Mouse (Mus musculus): ENCODE data around the gene Ier2. TPM values are rescaled to one million over a fixed set of nuclear protein-coding genes. Genes with fewer than 3 reads are reported as not detected.
A peak's percentile ranks its signal among the peaks of the same experiment; 100 is the strongest.

Gene Ier2
- polyA plus RNA-seq, 1 experiment from 2014 or later = 13.0 TPM

DNA sequence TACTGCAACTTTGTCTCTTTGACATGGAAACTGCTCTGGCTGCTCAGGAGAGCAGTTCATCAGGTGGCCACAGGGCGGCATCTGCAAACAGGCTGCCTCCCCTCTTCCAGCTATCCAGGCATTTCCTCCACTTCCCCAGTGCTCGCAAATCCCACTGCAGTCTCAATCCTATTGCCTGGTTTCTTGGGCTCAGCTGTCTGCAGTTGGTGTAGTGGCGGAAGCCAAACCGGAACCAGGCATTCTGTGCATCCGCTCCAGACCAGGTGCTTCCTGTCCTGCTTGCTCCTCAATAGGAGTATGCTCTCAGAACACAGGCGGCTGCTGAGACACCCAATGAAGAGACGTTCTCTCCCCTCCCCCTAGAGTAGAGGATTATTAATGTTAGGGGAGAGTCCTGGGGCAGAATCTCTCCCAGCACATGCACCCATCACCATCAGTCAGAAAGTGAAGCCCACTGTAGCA lies 37.2 kb upstream of the Ier2 start:
- Histone ChIP-seq H3K4me2 (ENCODE audit: low read length) (no peak overlapping the region), H3K27me3 (ENCODE audit: control insufficient read depth, insufficient read depth, low read depth, low read length) (peaks cover 28% of the 10 kb centered on the region), H3K27ac (ENCODE audit: low read length) (peak overlapping the region; percentile 4; the same call in 1 of the 2 replicates), H3K9ac (ENCODE audit: low read depth, low read length) (no peak overlapping the region), H3K4me1 (ENCODE audit: control insufficient read depth, insufficient read depth, low read length) (peaks cover 2% of the 10 kb centered on the region; the same call in 1 of the 2 replicates), H3K9me3 (replicated peaks; ENCODE audit: control insufficient read depth, low read length, poor library complexity, severe bottlenecking) (no peaks in the 10 kb centered on the region), H3K4me3 (ENCODE audit: low read depth, low read length) (no peak overlapping the region), H3K36me3 (ENCODE audit: control insufficient read depth, insufficient read depth, low read length) (peaks cover 18% of the 10 kb centered on the region)
- ATAC-seq = no peak
- WGBS = 55% methylated on average over 7 of the region's 7 CpGs

- peak overlapping the region; percentile 34; the same call in 1 of the 2 replicates for H3K27ac ChIP-seq (ENCODE audit: low read length)
- H3K9ac ChIP-seq (ENCODE audit: low read depth, low read length) = no peak overlapping the region
- WGBS = 90% methylated on average over 9 of the region's 9 CpGs
- H3K4me2 ChIP-seq (ENCODE audit: low read length) = no peak overlapping the region
- no peaks in the 10 kb centered on the region for H3K9me3 ChIP-seq (replicated peaks; ENCODE audit: control insufficient read depth, low read length, poor library complexity, severe bottlenecking)
- H3K4me3 ChIP-seq (ENCODE audit: low read depth, low read length) = no peak overlapping the region
- H3K27me3 ChIP-seq (ENCODE audit: control insufficient read depth, insufficient read depth, low read depth, low read length) = peaks cover 27% of the 10 kb centered on the region
- H3K36me3 ChIP-seq (ENCODE audit: control insufficient read depth, insufficient read depth, low read length) = peaks cover 18% of the 10 kb centered on the region
- H3K4me1 ChIP-seq (ENCODE audit: control insufficient read depth, insufficient read depth, low read length) = peaks cover 1% of the 10 kb centered on the region; the same call in 1 of the 2 replicates
- ATAC-seq = no peak
Measured at GRCm38 (mm10) chr8:84698929-84699401, 36.3 kb upstream of the Ier2 start.

DNA sequence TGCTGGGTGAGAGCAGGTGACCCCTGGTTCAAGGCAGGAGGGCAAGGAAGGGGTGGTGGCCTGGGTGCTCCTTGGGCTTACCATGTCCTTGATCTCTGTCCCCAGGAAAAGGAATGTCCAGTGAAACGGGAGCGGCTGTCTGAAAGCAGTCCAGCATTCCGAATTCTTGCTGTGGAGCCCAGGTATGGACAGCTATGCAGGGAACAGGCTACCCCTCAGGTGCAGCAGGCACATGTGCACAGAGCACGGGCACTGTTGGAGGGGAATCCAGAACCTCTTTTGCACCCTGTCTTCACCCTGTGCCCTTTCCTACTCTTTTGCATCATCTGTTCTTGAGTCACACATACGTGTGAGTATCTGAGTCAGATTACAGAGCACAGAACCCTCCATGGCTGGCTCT lies 35.6 kb upstream of the Ier2 start:
- Histone ChIP-seq H3K4me3 (ENCODE audit: low read depth, low read length) (no peak overlapping the region), H3K9me3 (replicated peaks; ENCODE audit: control insufficient read depth, low read length, poor library complexity, severe bottlenecking) (no peaks in the 10 kb centered on the region), H3K9ac (ENCODE audit: low read depth, low read length) (no peak overlapping the region), H3K4me2 (ENCODE audit: low read length) (no peak overlapping the region), H3K36me3 (ENCODE audit: control insufficient read depth, insufficient read depth, low read length) (peaks cover 18% of the 10 kb centered on the region), H3K4me1 (ENCODE audit: control insufficient read depth, insufficient read depth, low read length) (no peaks in the 10 kb centered on the region), H3K27me3 (ENCODE audit: control insufficient read depth, insufficient read depth, low read depth, low read length) (peaks cover 20% of the 10 kb centered on the region), H3K27ac (ENCODE audit: low read length) (no peak overlapping the region)
- ATAC-seq = no peak
- WGBS = 96% methylated on average over 5 of the region's 5 CpGs

DNA sequence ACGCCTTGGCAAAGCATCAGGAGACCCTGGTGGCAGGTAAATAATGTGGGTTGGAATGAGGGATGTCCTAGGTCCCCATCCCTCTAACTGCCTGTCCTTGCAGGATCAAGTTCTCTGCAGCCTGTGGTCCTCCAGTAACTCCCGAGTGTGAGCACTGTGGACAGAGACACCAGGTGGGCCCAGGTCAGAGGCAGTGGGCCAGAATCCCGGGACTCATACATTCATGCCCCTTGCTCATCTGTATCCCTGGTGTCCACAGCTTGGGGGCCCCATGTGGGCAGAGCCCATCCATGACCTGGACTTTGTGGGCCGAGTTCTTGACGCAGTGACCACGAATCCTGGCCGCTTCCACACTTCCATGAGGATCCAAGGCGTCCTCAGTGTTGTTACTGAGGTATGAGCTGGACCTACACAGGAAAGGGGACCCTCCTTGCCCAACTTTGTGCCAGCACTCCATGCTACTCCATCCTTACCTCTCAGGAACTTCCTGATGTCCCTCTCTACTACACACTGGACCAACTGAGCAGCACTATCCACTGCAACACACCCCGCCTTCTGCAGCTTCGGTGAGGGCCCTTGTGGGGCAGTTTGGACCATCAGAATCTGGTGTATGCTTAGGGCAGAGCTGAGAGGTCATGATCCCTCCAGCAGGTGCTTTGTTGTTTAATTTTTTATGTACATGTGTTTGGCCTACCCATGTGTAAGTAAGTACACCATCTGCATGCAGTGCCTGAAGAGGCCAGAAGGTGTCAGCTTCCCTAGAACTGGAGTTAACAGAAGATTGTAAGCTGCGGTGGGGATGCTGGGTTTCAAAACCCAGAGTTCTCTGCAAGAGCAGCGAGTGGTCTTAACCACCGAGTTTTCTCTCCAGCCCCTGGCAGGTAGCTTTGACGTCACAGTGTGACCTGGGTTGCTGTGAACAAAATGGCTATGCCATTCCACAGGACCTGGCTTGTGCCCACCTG lies 34.8 kb upstream of the Ier2 start:
- H3K4me2 ChIP-seq (ENCODE audit: low read length) = no peak overlapping the region
- no peak for ATAC-seq
- H3K4me3 ChIP-seq (ENCODE audit: low read depth, low read length) = no peak overlapping the region
- peaks cover 12% of the 10 kb centered on the region for H3K27me3 ChIP-seq (ENCODE audit: control insufficient read depth, insufficient read depth, low read depth, low read length)
- 88% methylated on average over 14 of the region's 14 CpGs for WGBS
- H3K9me3 ChIP-seq (replicated peaks; ENCODE audit: control insufficient read depth, low read length, poor library complexity, severe bottlenecking) = no peaks in the 10 kb centered on the region
- peaks cover 18% of the 10 kb centered on the region for H3K36me3 ChIP-seq (ENCODE audit: control insufficient read depth, insufficient read depth, low read length)
- H3K9ac ChIP-seq (ENCODE audit: low read depth, low read length) = no peak overlapping the region
- H3K4me1 ChIP-seq (ENCODE audit: control insufficient read depth, insufficient read depth, low read length) = no peaks in the 10 kb centered on the region
- no peak overlapping the region for H3K27ac ChIP-seq (ENCODE audit: low read length)

- 94% methylated on average over 6 of the region's 6 CpGs for WGBS
- no peaks in the 10 kb centered on the region for H3K9me3 ChIP-seq (replicated peaks; ENCODE audit: control insufficient read depth, low read length, poor library complexity, severe bottlenecking)
- ATAC-seq = no peak
Measured at GRCm38 (mm10) chr8:84695140-84695539, 32.5 kb upstream of the Ier2 start.

DNA sequence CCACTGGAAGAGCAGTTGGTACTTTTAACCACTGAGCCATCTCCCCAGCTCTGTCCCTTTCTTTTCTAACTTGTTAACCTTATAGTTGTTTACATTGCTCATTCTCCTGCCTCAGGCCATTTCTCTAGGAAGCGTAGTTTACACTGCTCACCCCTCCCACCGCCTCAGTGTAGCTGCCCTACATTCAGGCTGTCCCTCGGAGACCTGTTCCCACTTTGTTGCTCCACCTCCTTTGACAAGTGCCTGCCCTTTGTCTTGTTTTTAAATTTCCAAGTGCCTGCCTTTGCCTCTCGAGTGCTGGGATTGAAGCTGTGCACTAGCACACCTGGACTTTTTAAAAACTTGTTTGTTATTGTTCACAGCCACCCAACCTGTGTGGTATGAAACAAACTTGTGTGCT lies 30.7 kb upstream of the Ier2 start:
- peaks cover 15% of the 10 kb centered on the region for H3K4me1 ChIP-seq (ENCODE audit: control insufficient read depth, insufficient read depth, low read length)
- 86% methylated on average over 4 of the region's 4 CpGs for WGBS
- no peak overlapping the region for H3K4me3 ChIP-seq (ENCODE audit: low read depth, low read length)
- no peak for ATAC-seq
- no peak overlapping the region for H3K27ac ChIP-seq (ENCODE audit: low read length)
- no peak overlapping the region for H3K9ac ChIP-seq (ENCODE audit: low read depth, low read length)
- H3K27me3 ChIP-seq (ENCODE audit: control insufficient read depth, insufficient read depth, low read depth, low read length) = no peaks in the 10 kb centered on the region
- H3K9me3 ChIP-seq (replicated peaks; ENCODE audit: control insufficient read depth, low read length, poor library complexity, severe bottlenecking) = no peaks in the 10 kb centered on the region
- H3K36me3 ChIP-seq (ENCODE audit: control insufficient read depth, insufficient read depth, low read length) = peaks cover 15% of the 10 kb centered on the region
- no peak overlapping the region for H3K4me2 ChIP-seq (ENCODE audit: low read length)

More at GRCm38 (mm10) chr8:84695140-84695539, 32.5 kb upstream of the Ier2 start:
- H3K27me3 ChIP-seq (ENCODE audit: control insufficient read depth, insufficient read depth, low read depth, low read length) = no peaks in the 10 kb centered on the region
- no peak overlapping the region for H3K27ac ChIP-seq (ENCODE audit: low read length)
- peaks cover 4% of the 10 kb centered on the region for H3K4me1 ChIP-seq (ENCODE audit: control insufficient read depth, insufficient read depth, low read length)
- no peak overlapping the region for H3K4me2 ChIP-seq (ENCODE audit: low read length)
- H3K9ac ChIP-seq (ENCODE audit: low read depth, low read length) = no peak overlapping the region
- peaks cover 21% of the 10 kb centered on the region for H3K36me3 ChIP-seq (ENCODE audit: control insufficient read depth, insufficient read depth, low read length)
- H3K4me3 ChIP-seq (ENCODE audit: low read depth, low read length) = no peak overlapping the region

- Histone ChIP-seq H3K27ac (ENCODE audit: low read length) (no peak overlapping the region), H3K4me1 (ENCODE audit: control insufficient read depth, insufficient read depth, low read length) (peaks cover 37% of the 10 kb centered on the region), H3K9me3 (replicated peaks; ENCODE audit: control insufficient read depth, low read length, poor library complexity, severe bottlenecking) (no peaks in the 10 kb centered on the region), H3K36me3 (ENCODE audit: control insufficient read depth, insufficient read depth, low read length) (peaks cover 3% of the 10 kb centered on the region; the same call in 1 of the 2 replicates), H3K9ac (ENCODE audit: low read depth, low read length) (peak overlapping the region; percentile 71), H3K4me3 (ENCODE audit: low read depth, low read length) (peak overlapping the region; percentile 64), H3K4me2 (ENCODE audit: low read length) (peak overlapping the region; percentile 65), H3K27me3 (ENCODE audit: control insufficient read depth, insufficient read depth, low read depth, low read length) (no peaks in the 10 kb centered on the region)
- under 1% methylated on average over 47 of the region's 47 CpGs for WGBS
- peak; percentile 86 for ATAC-seq
Measured at GRCm38 (mm10) chr8:84689091-84689915, 26.7 kb upstream of the Ier2 start.

DNA sequence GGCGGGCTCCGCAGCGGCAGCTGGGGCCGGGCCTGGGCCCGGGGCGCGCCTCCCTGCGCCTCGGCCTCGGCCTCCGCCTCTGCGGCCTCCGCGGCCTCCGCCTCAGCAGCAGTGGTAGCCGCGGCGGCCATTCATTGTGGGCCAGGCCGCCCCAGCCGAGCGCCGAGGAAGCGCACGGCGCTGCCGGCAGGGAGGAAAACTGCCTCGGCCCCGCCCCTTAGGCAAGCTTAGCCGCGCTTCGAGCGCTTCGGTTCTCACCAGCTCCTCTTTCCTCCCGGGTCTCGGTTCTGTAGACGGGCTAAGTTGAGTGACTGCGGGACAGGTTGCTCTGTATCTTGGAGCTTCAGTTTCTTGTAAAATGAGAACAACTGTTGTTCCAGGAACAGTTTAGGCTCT lies 25.1 kb upstream of the Ier2 start, which contains the start of gene Nacc1:
Gene Nacc1, minus strand, starts transcription at position 158 of the 396 bp plus-strand sequence.
- Histone ChIP-seq H3K4me3 (ENCODE audit: low read depth, low read length) (peak within 1 kb of the TSS; percentile 100), H3K36me3 (ENCODE audit: control insufficient read depth, insufficient read depth, low read length) (peaks cover 3% of the 10 kb centered on the region; the same call in 1 of the 2 replicates), H3K4me1 (ENCODE audit: control insufficient read depth, insufficient read depth, low read length) (peaks cover 37% of the 10 kb centered on the region), H3K9me3 (replicated peaks; ENCODE audit: control insufficient read depth, low read length, poor library complexity, severe bottlenecking) (no peaks in the 10 kb centered on the region), H3K4me2 (ENCODE audit: low read length) (peak within 1 kb of the TSS; percentile 92), H3K27ac (ENCODE audit: low read length) (peak within 1 kb of the TSS; percentile 87), H3K9ac (ENCODE audit: low read depth, low read length) (peak within 1 kb of the TSS; percentile 99), H3K27me3 (ENCODE audit: control insufficient read depth, insufficient read depth, low read depth, low read length) (no peaks in the 10 kb centered on the region)
- ATAC-seq = peak; percentile 87
- under 1% methylated on average over 36 of the region's 37 CpGs for WGBS

All from midbrain, embryonic 16.5 days (tissue).